ENCODE assay signal across 30 mouse cellular contexts in genomic region chr9:9949346-9949745, GRCm38 (mm10).
DNase-seq lines count a peak whose midpoint lies in the region; ATAC-seq and TF ChIP-seq lines count a peak whose summit lies in the region.
"Had no signal": no experiment of that assay in that cellular context is flagged by ENCODE, and none has a peak within 500 bp of the region (broad histone marks: within the 10 kb centered on the region; RNA-seq: fewer than 3 reads in every experiment).

No protein-coding gene starts in this region.

- no peak overlapping the region for H3K4me2 ChIP-seq in forebrain, postnatal 0 days (ENCODE audit: low read depth)
- H3K4me2 ChIP-seq in neural tube, embryonic 13.5 days = no peak overlapping the region
- H3K4me2 ChIP-seq: heart, embryonic 15.5 days; hindbrain, embryonic 12.5 days; kidney, embryonic 15.5 days; limb, embryonic 12.5 days; liver, embryonic 13.5 days; midbrain, embryonic 12.5 days had no signal

- H3K27me3 ChIP-seq in forebrain, postnatal 0 days (ENCODE audit: insufficient read depth, low read length) = no peaks in the 10 kb centered on the region
- H3K27me3 ChIP-seq in forebrain, embryonic 10.5 days (ENCODE audit: poor library complexity, severe bottlenecking) = no peaks in the 10 kb centered on the region
- no peaks in the 10 kb centered on the region for H3K27me3 ChIP-seq in neural tube, embryonic 13.5 days
- H3K27me3 ChIP-seq: heart, embryonic 15.5 days; hindbrain, embryonic 12.5 days; kidney, embryonic 15.5 days; limb, embryonic 12.5 days; liver, embryonic 13.5 days; megakaryocyte, embryonic 14.5 days; midbrain, embryonic 12.5 days; Patski had no signal

- 57% methylated on average over 3 of the region's 3 CpGs for WGBS in forebrain, postnatal 0 days
- WGBS in forebrain, embryonic 10.5 days = 85% methylated on average over 3 of the region's 3 CpGs
- WGBS in neural tube, embryonic 13.5 days = 50% methylated on average over 3 of the region's 3 CpGs

- no peaks in the 10 kb centered on the region for H3K9me3 ChIP-seq in forebrain, postnatal 0 days (ENCODE audit: low read length)
- no peaks in the 10 kb centered on the region for H3K9me3 ChIP-seq in forebrain, embryonic 10.5 days
- H3K9me3 ChIP-seq in neural tube, embryonic 13.5 days = no peaks in the 10 kb centered on the region
- H3K9me3 ChIP-seq: heart, embryonic 15.5 days; hindbrain, embryonic 12.5 days; kidney, embryonic 15.5 days; limb, embryonic 12.5 days; liver, embryonic 13.5 days; midbrain, embryonic 12.5 days had no signal

- peak; percentile 7 for DNase-seq in forebrain, postnatal 0 days
- no peak for DNase-seq in forebrain, embryonic 10.5 days (ENCODE audit: extremely low spot score, low spot score)
- no peak for DNase-seq in layer of hippocampus, adult 2 months (ENCODE audit: low spot score in 2 of 2)
- no peak for DNase-seq in layer of hippocampus, postnatal 14 days (ENCODE audit: low spot score in 2 of 2)
- DNase-seq in brain, adult 2 months (ENCODE audit: low read depth, low spot score) = peak; percentile 49
- no peak for DNase-seq in thymus, postnatal 0 days (ENCODE audit: low spot score)
- DNase-seq in liver = no peak
- DNase-seq: adrenal gland, postnatal 10 days; cerebellum, adult 2 months; cerebellum, postnatal 14 days; gastrocnemius, postnatal 14 days; kidney, adult 11 months; kidney, postnatal 36 days; layer of hippocampus, postnatal 36 days; liver, embryonic 13.5 days; lung, adult 18-20 months; lung, postnatal 4 days; right cerebral cortex, postnatal 14 days; thymus, postnatal 14 days had no signal

- H3K9ac ChIP-seq in forebrain, postnatal 0 days = no peak overlapping the region
- H3K9ac ChIP-seq in neural tube, embryonic 13.5 days = no peak overlapping the region
- H3K9ac ChIP-seq: heart, embryonic 15.5 days; hindbrain, embryonic 12.5 days; kidney, embryonic 15.5 days; limb, embryonic 12.5 days; liver, embryonic 13.5 days; midbrain, embryonic 12.5 days had no signal

- 0 out of 2 replicates have a peak, but pooled peaks have one; percentile 36 for ATAC-seq in forebrain, postnatal 0 days
- no peak for ATAC-seq in neural tube, embryonic 13.5 days (ENCODE audit: low read depth)
- ATAC-seq: inflammation-experienced regulatory T-cells, adult 6 months; lung, postnatal 0 days; Patski had no signal

- no peak overlapping the region for H3K4me3 ChIP-seq in forebrain, postnatal 0 days (ENCODE audit: low read depth, low read length)
- H3K4me3 ChIP-seq in forebrain, embryonic 10.5 days = no peak overlapping the region
- no peak overlapping the region for H3K4me3 ChIP-seq in layer of hippocampus, adult 2 months
- H3K4me3 ChIP-seq in neural tube, embryonic 13.5 days = no peak overlapping the region
- H3K4me3 ChIP-seq: erythroblast, embryonic 14.5 days; heart, embryonic 15.5 days; hindbrain, embryonic 12.5 days; kidney, embryonic 15.5 days; limb, embryonic 12.5 days; liver, embryonic 13.5 days; megakaryocyte, embryonic 14.5 days; midbrain, embryonic 12.5 days had no signal

- H3K4me1 ChIP-seq in forebrain, postnatal 0 days (ENCODE audit: insufficient read depth) = no peaks in the 10 kb centered on the region
- H3K4me1 ChIP-seq in forebrain, embryonic 10.5 days = no peaks in the 10 kb centered on the region
- no peaks in the 10 kb centered on the region for H3K4me1 ChIP-seq in neural tube, embryonic 13.5 days (replicated peaks)
- H3K4me1 ChIP-seq: hindbrain, embryonic 12.5 days; kidney, embryonic 15.5 days; limb, embryonic 12.5 days; liver, embryonic 13.5 days; megakaryocyte, embryonic 14.5 days; midbrain, embryonic 12.5 days had no signal

- H3K27ac ChIP-seq in forebrain, postnatal 0 days (ENCODE audit: low read depth, low read length) = peak overlapping the region; percentile 51
- no peak overlapping the region for H3K27ac ChIP-seq in forebrain, embryonic 10.5 days
- H3K27ac ChIP-seq in layer of hippocampus, adult 2 months = peak overlapping the region; percentile 18; the same call in 1 of the 2 replicates
- H3K27ac ChIP-seq in neural tube, embryonic 13.5 days (replicated peaks) = 0 out of 2 replicates have a peak overlapping the region, but pooled peaks have one; percentile 18
- H3K27ac ChIP-seq: heart, embryonic 15.5 days; hindbrain, embryonic 12.5 days; kidney, embryonic 15.5 days; limb, embryonic 12.5 days; liver, embryonic 13.5 days; midbrain, embryonic 12.5 days had no signal

- TF ChIP-seq CTCF in forebrain, postnatal 0 days (IDR thresholded peaks at IDR 0.05; ENCODE audit: low read depth) = no peak
- TF ChIP-seq CTCF in layer of hippocampus, adult 2 months (conservative IDR thresholded peaks at IDR 0.05) = no peak

- H3K36me3 ChIP-seq in forebrain, postnatal 0 days (ENCODE audit: insufficient read depth) = no peaks in the 10 kb centered on the region
- H3K36me3 ChIP-seq in forebrain, embryonic 10.5 days (replicated peaks) = no peaks in the 10 kb centered on the region
- H3K36me3 ChIP-seq in neural tube, embryonic 13.5 days = no peaks in the 10 kb centered on the region
- H3K36me3 ChIP-seq: heart, embryonic 15.5 days; hindbrain, embryonic 12.5 days; kidney, embryonic 15.5 days; limb, embryonic 12.5 days; liver, embryonic 13.5 days; midbrain, embryonic 12.5 days had no signal

Comparison
In these comparisons a context has a peak if more than half of its experiments do, and no peak if none do; other contexts are left out.
1. DNase-seq: peak in forebrain, postnatal 0 days (single experiment) and brain, adult 2 months (single experiment); none in forebrain, embryonic 10.5 days (single experiment), layer of hippocampus, adult 2 months (0 of 2), layer of hippocampus, postnatal 14 days (0 of 2), thymus, postnatal 0 days (single experiment) and liver (single experiment).